Mouse (Mus musculus) left cerebral cortex, postnatal 10 days (tissue): ENCODE results near the gene St8sia1. TPM values are rescaled to one million over a fixed set of nuclear protein-coding genes. Genes with fewer than 3 reads are reported as not detected.
A peak's percentile ranks its signal among the peaks of the same experiment; 100 is the strongest.

Experiments
- DNase-seq, 2 experiments: peaks; one replicate each; pipeline ENCODE4 v3.0.0; 2021 to 2022; ENCODE audit warnings: low spot score in 2 of 2, mixed read lengths in 1 of 2; ENCODE audit errors: extremely low spot score in 1 of 2
- intact Hi-C: fragments of 180-260 bp; cut with DNase I; formaldehyde crosslinking; loops from one replicate; pipeline ENCODE4 v1.15.1; 2025
- total RNA-seq, 2 experiments: library from RNA; stranded (reverse); gene quantifications; 2 replicates each; pipeline ENCODE4 v1.2.3; 2021

St8sia1 gene
- total RNA-seq, 2 experiments from 2014 or later: 21.7 to 24.4 TPM

DNA sequence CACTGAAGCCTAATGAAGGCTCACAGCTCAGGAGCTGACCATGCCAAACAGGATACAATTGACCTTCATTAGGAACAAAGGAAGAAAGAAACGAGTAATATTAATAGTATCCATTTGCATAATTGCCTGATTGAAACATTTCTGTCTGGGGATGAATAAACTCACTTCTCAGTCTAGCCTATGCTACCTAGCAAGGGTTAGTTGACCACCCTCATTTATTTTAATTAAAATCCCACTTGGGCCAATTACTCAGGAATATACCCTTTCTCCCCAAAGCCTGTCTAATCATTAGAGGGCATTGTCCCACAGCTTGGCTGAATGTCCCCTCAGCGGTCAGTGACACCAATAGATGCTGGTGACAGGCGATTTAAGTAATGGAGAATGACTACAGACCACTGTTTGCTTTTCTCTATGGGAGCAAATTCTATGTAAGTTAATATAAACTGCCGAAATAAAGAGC, 183.6 kb downstream of the St8sia1 start:
- peak in 1 of 2 experiments; percentile 3 for DNase-seq
- intact Hi-C loops: loop anchor here (5.0 kb wide), 1 partner anchor 37 kb away; no protein-coding TSS in a partner anchor

DNA sequence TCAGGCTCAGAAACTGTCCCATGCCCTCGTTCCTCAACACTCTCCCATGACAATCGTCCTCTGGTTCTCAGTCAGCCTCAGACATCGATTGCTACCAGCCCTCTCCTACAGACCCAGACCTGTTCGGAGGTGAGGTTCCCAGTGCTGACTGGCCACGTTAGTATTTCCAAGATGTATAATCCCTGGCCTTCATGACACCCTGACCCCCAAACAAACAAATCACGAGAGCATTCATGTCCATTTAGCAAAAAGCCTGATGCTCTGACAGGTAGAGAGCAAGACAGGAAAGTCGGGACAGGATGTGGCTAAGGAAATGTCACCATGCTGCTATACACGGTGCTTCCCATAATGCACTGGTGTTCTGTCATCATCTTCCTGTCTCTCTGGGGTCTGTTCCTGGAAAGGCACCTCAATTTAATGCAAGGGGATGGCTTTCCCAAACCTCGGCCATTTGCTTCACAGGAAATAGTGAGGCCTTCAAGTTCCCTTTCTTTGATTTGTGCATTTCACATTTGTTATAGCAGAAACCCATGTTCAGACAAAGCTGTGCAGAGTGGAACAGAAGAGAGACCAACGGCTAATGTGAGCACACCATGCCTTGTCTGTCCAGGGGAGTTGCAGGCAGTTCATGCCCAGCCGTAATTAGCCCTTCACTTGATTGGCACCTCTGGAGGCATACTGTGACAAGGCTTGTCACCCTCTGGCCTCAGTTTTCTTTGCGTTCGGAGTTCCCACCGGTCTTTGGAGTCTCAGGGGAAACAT, 184.3 kb downstream of the St8sia1 start:
- DNase-seq: peak in 1 of 2 experiments; percentile 5
- intact Hi-C loops: loop anchor here (2.0 to 10.0 kb wide), 3 partner anchors 37 to 395 kb away; partner anchors contain the start of gene St8sia1

DNA sequence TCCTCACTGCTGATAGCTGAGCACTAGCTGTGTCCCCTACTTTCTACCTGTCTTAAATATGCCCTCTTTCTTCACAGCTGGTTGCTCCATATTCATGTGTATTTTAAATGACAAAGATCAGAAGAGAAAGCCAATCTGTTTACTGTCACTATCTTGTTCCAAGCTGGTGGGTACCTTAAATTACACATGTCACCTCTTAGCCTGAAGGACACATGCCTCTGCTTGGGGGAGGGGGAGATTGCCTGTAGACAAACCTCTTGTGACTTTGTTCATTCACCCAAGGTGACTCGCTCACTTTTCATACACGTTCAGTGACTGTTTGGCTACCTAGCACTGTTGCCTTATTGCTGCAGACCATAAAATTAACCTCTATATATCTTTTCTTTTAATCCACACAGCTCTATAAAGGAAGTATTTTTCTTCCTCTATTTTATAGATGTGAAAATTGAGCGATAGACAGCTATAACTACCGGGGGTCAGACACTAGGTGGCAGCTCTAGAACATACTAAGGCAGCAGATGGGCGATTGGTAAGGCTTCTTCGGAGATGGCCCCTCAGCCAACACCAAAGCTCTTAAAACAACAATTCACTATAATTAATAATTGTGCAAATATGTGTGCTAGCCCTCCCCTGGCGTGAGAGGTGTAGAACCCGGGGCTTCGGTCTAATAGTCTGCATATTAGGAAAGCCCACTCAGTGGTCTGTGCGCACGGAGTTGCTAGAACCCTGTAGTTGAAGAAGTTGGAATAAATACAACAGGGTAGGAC, 185.0 kb downstream of the St8sia1 start:
- intact Hi-C loops: loop anchor here (2.0 to 10.0 kb wide), 2 partner anchors 186 to 396 kb away; partner anchors contain the start of gene St8sia1
- DNase-seq: peak; percentile 53 to 68

DNA sequence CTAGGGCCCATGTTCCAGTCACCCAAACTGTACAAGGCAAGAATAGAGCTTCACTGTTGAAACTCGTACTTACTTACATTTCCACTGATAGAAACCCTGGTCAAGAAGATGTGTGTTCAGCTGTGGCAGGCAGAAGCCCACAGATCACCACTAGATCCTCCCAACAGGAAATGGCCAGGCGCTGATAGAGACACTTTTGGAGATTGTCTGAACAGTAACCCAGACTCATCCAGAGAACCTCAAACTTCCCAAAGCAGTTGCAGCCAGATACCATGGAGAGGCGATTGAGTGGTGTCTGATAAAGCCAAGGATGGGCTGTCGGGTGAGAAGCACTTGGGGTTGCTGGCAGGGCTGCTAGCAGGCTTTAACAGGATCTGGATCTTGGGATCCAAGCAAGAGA, 187.3 kb downstream of the St8sia1 start:
- no peak for DNase-seq
- intact Hi-C loops: loop anchor here (10.0 kb wide), 1 partner anchor 398 kb away; no protein-coding TSS in a partner anchor

DNA sequence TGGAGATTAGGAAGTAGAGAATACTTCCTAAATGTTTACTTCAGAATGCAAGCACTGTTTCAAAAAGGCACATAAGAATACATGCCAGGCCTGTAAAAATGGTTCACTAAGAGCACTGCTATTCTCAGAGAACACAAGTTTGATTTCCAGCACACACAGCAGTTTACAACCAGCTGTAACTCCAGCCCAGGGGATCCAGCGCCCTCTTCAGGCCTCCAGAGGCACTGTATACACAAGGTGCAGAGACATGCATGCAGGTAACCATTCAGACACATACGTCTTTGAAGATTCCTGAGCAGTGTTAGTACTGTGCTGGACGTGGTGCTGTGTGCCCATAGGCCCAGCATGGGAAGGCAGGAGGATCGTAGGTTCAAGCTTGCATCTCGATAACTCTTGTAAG, 190.7 kb downstream of the St8sia1 start:
- intact Hi-C loops: loop anchor here (10.0 kb wide), 1 partner anchor 401 kb away; no protein-coding TSS in a partner anchor
- DNase-seq: peak in 1 of 2 experiments; percentile 18

DNA sequence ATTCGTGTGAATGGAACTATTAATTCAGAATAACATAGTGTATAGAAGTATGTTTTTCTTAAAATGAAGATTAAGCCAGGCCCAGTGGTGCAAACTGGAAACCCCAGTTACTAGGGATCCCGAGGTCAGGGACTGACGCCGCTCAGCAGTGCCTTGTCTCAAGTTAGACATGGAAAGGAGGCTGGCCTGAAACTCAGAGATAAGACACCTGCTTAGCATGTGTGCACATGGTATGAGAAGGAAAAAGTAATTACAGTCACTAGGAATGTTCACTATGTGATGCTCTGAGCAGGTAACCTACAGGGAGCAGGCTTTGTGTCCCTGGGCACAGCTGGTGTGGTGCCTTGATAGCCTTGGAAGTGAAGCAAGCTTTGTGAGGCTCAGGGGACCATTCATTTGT, 192.6 kb downstream of the St8sia1 start:
- intact Hi-C loops: loop anchor here (10.0 kb wide), 1 partner anchor 403 kb away; no protein-coding TSS in a partner anchor
- no peak for DNase-seq

Other genes starting within 250 kb of the St8sia1 start
- 100 to 1,000 TPM; 141 to 143 TPM for gene Cmas, start 207.8 kb downstream of the St8sia1 start, total RNA-seq
- under 1 TPM; 0.16 to 0.19 TPM for gene Sult6b2, start 159.9 kb downstream of the St8sia1 start, total RNA-seq
- gene C2cd5, start 135.7 kb upstream of the St8sia1 start, total RNA-seq: 10 to 100 TPM; 62.6 to 67.3 TPM
- 100 to 1,000 TPM; 151 to 153 TPM for gene Etnk1, start 202.8 kb upstream of the St8sia1 start, total RNA-seq